Mouse (Mus musculus): ENCODE results near the gene Arid3c. TPM values are rescaled to one million over a fixed set of nuclear protein-coding genes. Genes with fewer than 3 reads are reported as not detected.

The Arid3c gene
- not detected for polyA plus RNA-seq (2014; fragmentation: Illumina TruSeq; extraction: RNeasy Lipid Tissue Mini Kit (QIAGEN cat#74804); ENCODE audit: low read depth, low replicate concordance)

GRCm38 (mm10) chr4:41731052-41731765 lies at the start of gene Arid3c:
Gene Arid3c (minus strand): TSS chr4:41731142.

DNA sequence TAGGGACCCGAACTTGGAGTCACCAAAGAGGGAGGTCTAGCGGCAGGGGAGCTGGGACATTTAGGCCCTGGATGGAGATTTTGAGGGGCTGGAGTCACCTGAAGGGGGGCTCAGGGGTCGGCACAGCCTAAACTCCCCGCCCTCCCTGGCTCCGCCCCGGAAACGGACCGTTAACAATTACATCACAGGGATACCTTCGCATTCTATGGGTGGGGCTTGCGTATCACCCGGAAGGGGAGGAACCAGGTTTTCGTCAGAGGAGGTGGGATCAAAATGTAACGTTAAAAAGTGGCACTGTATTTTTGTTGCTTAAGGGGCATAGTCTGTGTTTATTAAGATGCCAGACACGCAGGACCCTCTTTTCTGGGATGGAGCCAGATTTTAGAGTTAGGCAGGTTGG lies 43.1 kb upstream of the Arid3c start, which contains the start of gene Ccl27a:
TSS of gene Ccl27a (minus strand) at position 246 of the 400 bp plus-strand sequence.

DNA sequence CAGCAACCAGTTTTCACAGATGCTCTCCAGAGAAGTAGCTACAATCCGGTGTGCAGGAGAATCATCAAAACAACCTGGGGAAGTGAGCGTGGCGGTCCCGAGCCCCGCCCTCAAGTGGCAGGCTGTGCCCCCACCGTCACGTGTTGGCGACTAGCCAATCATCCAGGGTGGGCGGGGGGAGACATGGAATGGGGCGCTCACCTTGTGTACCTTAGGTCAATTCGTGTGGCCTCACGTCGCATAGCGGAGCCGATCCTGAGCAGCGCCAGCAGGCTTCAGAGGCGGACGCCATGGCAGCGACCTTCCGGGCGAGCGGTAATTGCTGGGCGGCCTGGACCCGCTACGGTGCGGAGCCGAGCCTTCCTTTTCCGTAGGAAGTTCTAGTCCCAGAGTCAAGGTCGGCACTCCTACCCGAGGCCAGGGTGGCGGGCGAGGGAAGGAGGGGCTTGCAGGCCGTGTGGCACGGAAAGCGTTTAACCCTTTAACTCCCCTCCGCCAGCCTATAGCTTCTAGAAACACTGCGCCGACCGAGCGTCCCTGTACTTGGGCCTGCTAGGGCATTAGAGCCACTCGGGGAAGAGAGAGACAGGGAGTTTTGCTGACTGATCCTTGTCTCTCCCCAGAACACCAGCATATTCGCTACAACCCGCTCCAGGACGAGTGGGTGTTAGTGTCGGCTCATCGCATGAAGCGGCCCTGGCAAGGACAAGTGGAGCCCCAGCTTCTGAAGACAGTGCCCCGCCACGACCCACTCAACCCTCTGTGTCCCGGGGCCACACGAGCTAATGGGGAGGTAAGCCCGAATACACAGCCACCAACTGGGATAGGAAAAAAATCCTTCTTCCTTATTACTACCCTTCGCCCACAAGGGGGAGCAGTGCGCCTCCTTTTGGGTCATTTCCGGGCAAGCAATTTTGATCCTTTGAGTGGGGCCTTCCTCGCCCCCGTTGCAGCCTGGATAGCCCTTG lies 24.7 kb upstream of the Arid3c start, which contains the start of gene Sigmar1:
TSS of gene Sigmar1 (minus strand) at position 820 of the 968 bp plus-strand sequence.

GRCm38 (mm10) chr4:41754797-41755337 lies 23.9 kb upstream of the Arid3c start, which contains the start of gene Galt:
Gene Galt (plus strand): TSS chr4:41755228.

GRCm38 (mm10) chr4:41722918-41723351 lies 8.0 kb downstream of the Arid3c start, which contains the start of gene Dctn3:
Gene Dctn3 (minus strand): TSS chr4:41723170.

DNA sequence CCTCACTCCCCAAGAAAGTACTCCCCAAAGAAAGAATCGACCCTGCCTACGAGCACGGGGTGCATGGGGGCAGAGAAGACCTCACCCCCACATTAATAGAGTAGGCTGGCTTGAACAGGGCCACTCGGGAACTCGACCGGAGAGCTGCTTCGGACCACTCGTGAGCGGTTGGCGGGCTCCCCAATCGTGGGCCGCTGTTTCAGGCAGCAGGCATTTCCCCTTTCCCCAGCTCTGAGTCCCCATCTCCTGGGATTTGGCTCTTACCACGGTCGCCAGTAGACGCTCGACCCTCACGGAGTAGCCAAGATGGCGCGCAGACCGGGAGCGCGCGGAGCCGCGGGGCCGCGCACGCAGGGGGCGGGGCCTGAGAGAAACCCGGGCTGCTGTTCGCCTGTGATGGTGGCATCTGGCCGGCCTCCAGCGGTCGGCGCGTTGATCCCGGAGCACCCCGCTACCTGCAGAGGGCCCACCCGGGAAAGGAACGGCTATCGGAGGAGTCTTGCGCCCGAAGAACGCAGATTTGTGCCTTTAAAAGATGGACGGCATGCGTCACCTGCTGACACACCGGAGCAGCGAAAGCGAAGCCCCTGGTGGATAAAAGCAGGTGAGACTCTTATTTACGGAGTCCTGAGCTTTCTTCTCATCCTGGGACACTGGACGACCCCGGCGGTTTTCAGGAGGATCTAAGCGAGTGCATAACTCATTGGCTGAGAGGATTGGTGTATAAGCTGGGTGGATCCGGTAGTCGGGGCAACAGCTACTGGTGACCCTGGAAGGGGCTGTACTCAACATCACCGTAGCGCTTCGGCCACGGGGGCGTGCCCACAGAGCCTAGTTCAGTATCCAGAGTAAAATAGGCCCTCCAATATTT lies 17.5 kb downstream of the Arid3c start, which contains the start of gene Rpp25l:
TSS of gene Rpp25l (minus strand) at position 338 of the 871 bp plus-strand sequence.

DNA sequence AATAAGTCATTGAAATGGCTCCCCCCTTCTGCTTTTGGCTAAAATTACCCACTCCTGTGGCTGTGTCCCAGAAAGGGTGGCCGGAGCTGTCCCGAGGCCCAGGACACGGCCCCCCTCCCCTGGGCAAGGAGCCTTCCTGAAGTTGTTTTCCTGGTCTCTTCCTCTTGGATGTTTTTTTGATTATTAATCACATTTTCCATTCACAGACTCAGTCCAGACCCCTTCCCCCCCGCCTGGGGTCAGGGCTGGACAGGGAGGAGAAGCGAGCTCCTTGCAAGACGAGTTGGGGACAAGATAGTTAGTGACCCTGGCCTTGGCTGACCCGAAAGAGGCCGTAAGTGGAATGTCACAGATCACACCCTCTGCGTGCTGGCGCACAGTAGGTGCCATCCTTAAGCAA lies 31.2 kb downstream of the Arid3c start, which contains the start of gene Il11ra1:
TSS of gene Il11ra1 (plus strand) at position 207 of the 400 bp plus-strand sequence.

GRCm38 (mm10) chr4:41696930-41697841 lies 33.8 kb downstream of the Arid3c start, which contains the start of gene Cntfr:
Gene Cntfr (minus strand): TSS chr4:41697089.

Other genes with a start within 250 kb of the Arid3c start
- gene AI464131, start 228.1 kb downstream of the Arid3c start, polyA plus RNA-seq (2014; fragmentation: Illumina TruSeq; extraction: RNeasy Lipid Tissue Mini Kit (QIAGEN cat#74804); ENCODE audit: low read depth, low replicate concordance) = 11.5 TPM
- gene 1110017D15Rik, start 213.8 kb downstream of the Arid3c start, polyA plus RNA-seq (2014; fragmentation: Illumina TruSeq; extraction: RNeasy Lipid Tissue Mini Kit (QIAGEN cat#74804); ENCODE audit: low read depth, low replicate concordance) = 17.3 TPM
- gene Fam219a, start 161.6 kb downstream of the Arid3c start, polyA plus RNA-seq (2014; fragmentation: Illumina TruSeq; extraction: RNeasy Lipid Tissue Mini Kit (QIAGEN cat#74804); ENCODE audit: low read depth, low replicate concordance) = 15.3 TPM
- gene Dnaic1, start 161.4 kb downstream of the Arid3c start, polyA plus RNA-seq (2014; fragmentation: Illumina TruSeq; extraction: RNeasy Lipid Tissue Mini Kit (QIAGEN cat#74804); ENCODE audit: low read depth, low replicate concordance) = 3.5 TPM
- gene Enho, start 90.8 kb downstream of the Arid3c start, polyA plus RNA-seq (2014; fragmentation: Illumina TruSeq; extraction: RNeasy Lipid Tissue Mini Kit (QIAGEN cat#74804); ENCODE audit: low read depth, low replicate concordance) = 6.7 TPM
- 5.9 TPM for gene Cntfr, start 34.1 kb downstream of the Arid3c start, polyA plus RNA-seq (2014; fragmentation: Illumina TruSeq; extraction: RNeasy Lipid Tissue Mini Kit (QIAGEN cat#74804); ENCODE audit: low read depth, low replicate concordance)
- 70.6 TPM for gene Il11ra1, start 31.2 kb downstream of the Arid3c start, polyA plus RNA-seq (2014; fragmentation: Illumina TruSeq; extraction: RNeasy Lipid Tissue Mini Kit (QIAGEN cat#74804); ENCODE audit: low read depth, low replicate concordance)
- gene Rpp25l, start 17.6 kb downstream of the Arid3c start, polyA plus RNA-seq (2014; fragmentation: Illumina TruSeq; extraction: RNeasy Lipid Tissue Mini Kit (QIAGEN cat#74804); ENCODE audit: low read depth, low replicate concordance) = 28.9 TPM
- gene Dctn3, start 8.0 kb downstream of the Arid3c start, polyA plus RNA-seq (2014; fragmentation: Illumina TruSeq; extraction: RNeasy Lipid Tissue Mini Kit (QIAGEN cat#74804); ENCODE audit: low read depth, low replicate concordance) = 116 TPM
- gene Galt, start 24.1 kb upstream of the Arid3c start, polyA plus RNA-seq (2014; fragmentation: Illumina TruSeq; extraction: RNeasy Lipid Tissue Mini Kit (QIAGEN cat#74804); ENCODE audit: low read depth, low replicate concordance) = 26.4 TPM
- gene Sigmar1, start 25.0 kb upstream of the Arid3c start, polyA plus RNA-seq (2014; fragmentation: Illumina TruSeq; extraction: RNeasy Lipid Tissue Mini Kit (QIAGEN cat#74804); ENCODE audit: low read depth, low replicate concordance) = 73.4 TPM
- gene Ccl27a, start 43.1 kb upstream of the Arid3c start, polyA plus RNA-seq (2014; fragmentation: Illumina TruSeq; extraction: RNeasy Lipid Tissue Mini Kit (QIAGEN cat#74804); ENCODE audit: low read depth, low replicate concordance) = 49.4 TPM
- 34.3 TPM for gene Gm21541, start 172.5 kb upstream of the Arid3c start, polyA plus RNA-seq (2014; fragmentation: Illumina TruSeq; extraction: RNeasy Lipid Tissue Mini Kit (QIAGEN cat#74804); ENCODE audit: low read depth, low replicate concordance)
- 6.0 TPM for gene Gm20878, start 210.4 kb upstream of the Arid3c start, polyA plus RNA-seq (2014; fragmentation: Illumina TruSeq; extraction: RNeasy Lipid Tissue Mini Kit (QIAGEN cat#74804); ENCODE audit: low read depth, low replicate concordance)
- 0.83 TPM for gene Fam205a4, start 234.9 kb upstream of the Arid3c start, polyA plus RNA-seq (2014; fragmentation: Illumina TruSeq; extraction: RNeasy Lipid Tissue Mini Kit (QIAGEN cat#74804); ENCODE audit: low read depth, low replicate concordance)